In the genomic region with DNA sequence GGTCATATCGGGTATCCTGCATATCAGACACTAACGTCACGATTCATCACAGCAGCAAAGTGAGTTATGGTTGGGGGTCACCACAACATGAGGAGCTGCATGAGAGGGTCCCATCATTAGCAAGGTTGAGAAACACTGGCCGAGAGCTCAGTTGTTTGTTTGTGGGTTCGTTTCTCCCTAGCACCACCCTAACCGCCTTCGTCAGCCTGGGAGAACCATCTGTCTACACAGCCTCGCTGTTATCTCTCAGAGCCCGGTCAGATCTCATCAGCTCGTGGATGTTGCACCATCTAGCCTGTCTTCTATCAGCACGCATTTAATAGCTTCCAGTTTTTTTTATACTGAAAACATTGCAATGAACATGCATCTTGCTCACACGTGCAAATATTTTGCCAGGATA, we compare ENCODE assay signal across 24 mouse cellular contexts.
"Had no signal": no experiment of that assay in that cellular context is flagged by ENCODE, and none has a peak within 500 bp of the region (broad histone marks: within the 10 kb centered on the region; RNA-seq: fewer than 3 reads in every experiment).

No protein-coding gene starts in this region.

- H3K4me1 ChIP-seq: intestine, embryonic 15.5 days; lung, embryonic 15.5 days had no signal

- H3K27me3 ChIP-seq: intestine, embryonic 15.5 days; kidney, embryonic 15.5 days; limb, embryonic 12.5 days; limb, embryonic 15.5 days; liver, embryonic 15.5 days; lung, embryonic 15.5 days; midbrain, embryonic 13.5 days; neural tube, embryonic 13.5 days had no signal

- H3K9ac ChIP-seq: intestine, embryonic 15.5 days; kidney, embryonic 15.5 days; limb, embryonic 12.5 days; limb, embryonic 15.5 days; liver, embryonic 15.5 days; lung, embryonic 15.5 days; midbrain, embryonic 13.5 days; neural tube, embryonic 13.5 days had no signal

- H3K36me3 ChIP-seq: intestine, embryonic 15.5 days; liver, embryonic 15.5 days had no signal

- ATAC-seq: intestine, embryonic 15.5 days; midbrain, embryonic 13.5 days; midbrain, embryonic 16.5 days had no signal

- H3K9me3 ChIP-seq: intestine, embryonic 15.5 days; kidney, embryonic 15.5 days; limb, embryonic 12.5 days; limb, embryonic 15.5 days; liver, embryonic 15.5 days; lung, embryonic 15.5 days; midbrain, embryonic 10.5 days; midbrain, embryonic 13.5 days; neural tube, embryonic 13.5 days had no signal

- DNase-seq: kidney, adult 11 months; kidney, adult 8-10 months; kidney, postnatal 14 days; kidney, postnatal 4 days; layer of hippocampus, adult 9-11 months; layer of hippocampus, postnatal 36 days; left cerebral cortex, postnatal 4 days; lung, adult 18-20 months; lung, postnatal 10 days; lung, postnatal 36 days; thymus, adult 18-20 months; thymus, postnatal 4 days had no signal

- H3K4me3 ChIP-seq: intestine, embryonic 15.5 days; kidney, embryonic 15.5 days; left cerebral cortex, adult 2 months; limb, embryonic 12.5 days; limb, embryonic 15.5 days; liver, embryonic 15.5 days; lung, embryonic 15.5 days; midbrain, embryonic 10.5 days; midbrain, embryonic 13.5 days; myocyte; neural tube, embryonic 13.5 days had no signal

- H3K27ac ChIP-seq: intestine, embryonic 15.5 days; kidney, embryonic 15.5 days; left cerebral cortex, adult 2 months; limb, embryonic 12.5 days; limb, embryonic 15.5 days; liver, embryonic 15.5 days; lung, embryonic 15.5 days; midbrain, embryonic 10.5 days; midbrain, embryonic 13.5 days; neural tube, embryonic 13.5 days had no signal
